Mouse (Mus musculus): ENCODE measurements around the gene Stk17b. TPM values are rescaled to one million over a fixed set of nuclear protein-coding genes. Genes with fewer than 3 reads are reported as not detected.

Gene Stk17b
- total RNA-seq (2014; fragmentation: Nextera tagmentation) (72.8 and 85.6 TPM in 2 replicates), total RNA-seq (2017) (140 and 177 TPM in 2 replicates), polyA plus RNA-seq (2012) (3.3 and 3.6 TPM in 2 replicates)

GRCm38 (mm10) chr1:53784721-53785418 is at the start of gene Stk17b:
TSS of gene Stk17b (minus strand) at chr1:53785224.
- DNase-seq (ENCODE audit: low spot score) (peak; percentile 98), ATAC-seq (ENCODE audit: extremely low read depth, insufficient number of reproducible peaks, low FRiP score, poor library complexity, severe bottlenecking) (peak; percentile 96)
- H3K27me3 ChIP-seq (ENCODE audit: insufficient read depth, low read length) = no peaks in the 10 kb centered on the region
- peaks cover 27% of the 10 kb centered on the region for H3K4me1 ChIP-seq (ENCODE audit: insufficient read depth, low read depth, low read length)
- H3K36me3 ChIP-seq (replicated peaks) = peaks cover 2% of the 10 kb centered on the region
- TF ChIP-seq CTCF (IDR thresholded peaks at IDR 0.05; ENCODE audit: low read depth, low read length) (no peak), POLR2AphosphoS5 (IDR thresholded peaks at IDR 0.05; ENCODE audit: insufficient replicate concordance, low read depth, low read length) (no peak), GATA1 (IDR thresholded peaks at IDR 0.05; ENCODE audit: borderline replicate concordance, low read length) (no peak), TAL1 (conservative IDR thresholded peaks at IDR 0.05; ENCODE audit: low read depth, low read length) (no peak), GATA2 (IDR thresholded peaks at IDR 0.05; ENCODE audit: borderline replicate concordance, low read depth, low read length) (no peak)
- H3K4me3 ChIP-seq (ENCODE audit: low read depth, low read length) = peak within 1 kb of the TSS; percentile 96
- no peaks in the 10 kb centered on the region for H3K9me3 ChIP-seq (replicated peaks)

GRCm38 (mm10) chr1:53830286-53830685 is 45.3 kb upstream of the Stk17b start:
- DNase-seq (ENCODE audit: low spot score) (no peak), ATAC-seq (ENCODE audit: extremely low read depth, insufficient number of reproducible peaks, low FRiP score, poor library complexity, severe bottlenecking) (no peak)
- TF ChIP-seq GATA2 (IDR thresholded peaks at IDR 0.05; ENCODE audit: borderline replicate concordance, low read depth, low read length) (no peak), TAL1 (conservative IDR thresholded peaks at IDR 0.05; ENCODE audit: low read depth, low read length) (no peak), GATA1 (IDR thresholded peaks at IDR 0.05; ENCODE audit: borderline replicate concordance, low read length) (no peak), CTCF (IDR thresholded peaks at IDR 0.05; ENCODE audit: low read depth, low read length) (no peak), POLR2AphosphoS5 (IDR thresholded peaks at IDR 0.05; ENCODE audit: insufficient replicate concordance, low read depth, low read length) (no peak)
- Histone ChIP-seq H3K9me3 (replicated peaks) (no peaks in the 10 kb centered on the region), H3K36me3 (replicated peaks) (no peaks in the 10 kb centered on the region), H3K27me3 (ENCODE audit: insufficient read depth, low read length) (peaks cover 3% of the 10 kb centered on the region), H3K4me1 (ENCODE audit: insufficient read depth, low read depth, low read length) (no peaks in the 10 kb centered on the region), H3K4me3 (ENCODE audit: low read depth, low read length) (no peak overlapping the region)

GRCm38 (mm10) chr1:53829089-53829488 is 44.1 kb upstream of the Stk17b start:
- no peak overlapping the region for H3K4me3 ChIP-seq (ENCODE audit: low read depth, low read length)
- DNase-seq (ENCODE audit: low spot score) (no peak), ATAC-seq (ENCODE audit: extremely low read depth, insufficient number of reproducible peaks, low FRiP score, poor library complexity, severe bottlenecking) (no peak)
- H3K27me3 ChIP-seq (ENCODE audit: insufficient read depth, low read length) = peaks cover 3% of the 10 kb centered on the region
- H3K4me1 ChIP-seq (ENCODE audit: insufficient read depth, low read depth, low read length) = no peaks in the 10 kb centered on the region
- TF ChIP-seq POLR2AphosphoS5 (IDR thresholded peaks at IDR 0.05; ENCODE audit: insufficient replicate concordance, low read depth, low read length) (no peak), GATA1 (IDR thresholded peaks at IDR 0.05; ENCODE audit: borderline replicate concordance, low read length) (no peak), GATA2 (IDR thresholded peaks at IDR 0.05; ENCODE audit: borderline replicate concordance, low read depth, low read length) (no peak), TAL1 (conservative IDR thresholded peaks at IDR 0.05; ENCODE audit: low read depth, low read length) (no peak), CTCF (IDR thresholded peaks at IDR 0.05; ENCODE audit: low read depth, low read length) (no peak)
- H3K9me3 ChIP-seq (replicated peaks) = no peaks in the 10 kb centered on the region
- H3K36me3 ChIP-seq (replicated peaks) = no peaks in the 10 kb centered on the region

- H3K36me3 ChIP-seq (replicated peaks) = no peaks in the 10 kb centered on the region
- DNase-seq (ENCODE audit: low spot score) (no peak), ATAC-seq (ENCODE audit: extremely low read depth, insufficient number of reproducible peaks, low FRiP score, poor library complexity, severe bottlenecking) (no peak)
- no peak overlapping the region for H3K4me3 ChIP-seq (ENCODE audit: low read depth, low read length)
- TF ChIP-seq TAL1 (conservative IDR thresholded peaks at IDR 0.05; ENCODE audit: low read depth, low read length) = no peak
- TF ChIP-seq CTCF (IDR thresholded peaks at IDR 0.05; ENCODE audit: low read depth, low read length) = no peak
- no peak for TF ChIP-seq POLR2AphosphoS5 (IDR thresholded peaks at IDR 0.05; ENCODE audit: insufficient replicate concordance, low read depth, low read length)
- no peak for TF ChIP-seq GATA1 (IDR thresholded peaks at IDR 0.05; ENCODE audit: borderline replicate concordance, low read length)
- TF ChIP-seq GATA2 (IDR thresholded peaks at IDR 0.05; ENCODE audit: borderline replicate concordance, low read depth, low read length) = no peak
- no peaks in the 10 kb centered on the region for H3K9me3 ChIP-seq (replicated peaks)
- peaks cover 5% of the 10 kb centered on the region for H3K27me3 ChIP-seq (ENCODE audit: insufficient read depth, low read length)
- no peaks in the 10 kb centered on the region for H3K4me1 ChIP-seq (ENCODE audit: insufficient read depth, low read depth, low read length)
Measured at GRCm38 (mm10) chr1:53824446-53825337, 39.7 kb upstream of the Stk17b start.

- H3K4me3 ChIP-seq (ENCODE audit: low read depth, low read length) = no peak overlapping the region
- TF ChIP-seq GATA2 (IDR thresholded peaks at IDR 0.05; ENCODE audit: borderline replicate concordance, low read depth, low read length) = no peak
- TF ChIP-seq CTCF (IDR thresholded peaks at IDR 0.05; ENCODE audit: low read depth, low read length) = no peak
- no peak for TF ChIP-seq TAL1 (conservative IDR thresholded peaks at IDR 0.05; ENCODE audit: low read depth, low read length)
- TF ChIP-seq POLR2AphosphoS5 (IDR thresholded peaks at IDR 0.05; ENCODE audit: insufficient replicate concordance, low read depth, low read length) = no peak
- no peak for TF ChIP-seq GATA1 (IDR thresholded peaks at IDR 0.05; ENCODE audit: borderline replicate concordance, low read length)
- peak; percentile 49 for ATAC-seq (ENCODE audit: extremely low read depth, insufficient number of reproducible peaks, low FRiP score, poor library complexity, severe bottlenecking)
- no peaks in the 10 kb centered on the region for H3K9me3 ChIP-seq (replicated peaks)
- H3K27me3 ChIP-seq (ENCODE audit: insufficient read depth, low read length) = peaks cover 4% of the 10 kb centered on the region
- no peaks in the 10 kb centered on the region for H3K36me3 ChIP-seq (replicated peaks)
- no peak for DNase-seq (ENCODE audit: low spot score)
- H3K4me1 ChIP-seq (ENCODE audit: insufficient read depth, low read depth, low read length) = no peaks in the 10 kb centered on the region
Measured at GRCm38 (mm10) chr1:53823687-53824445, 38.8 kb upstream of the Stk17b start.
